Mouse (Mus musculus): ENCODE measurements at regions not wholly inside any gene's neighbourhood (a gene's known extent, or its start where the extent isn't known, plus 50 kb on each side); places are given as distances from the start of the nearest gene placed in this dataset.

GRCm38 (mm10) chr16:87267517-87267916, 86.5 kb upstream of the N6amt1 start:
- no peaks in the 10 kb centered on the region for H3K27me3 ChIP-seq (ENCODE audit: control insufficient read depth, insufficient read depth, low read length)
- WGBS = 85% methylated on average over 4 of the region's 4 CpGs
- no peak overlapping the region for H3K4me3 ChIP-seq (ENCODE audit: low read depth, low read length)
- H3K27ac ChIP-seq (replicated peaks; ENCODE audit: low read depth, low read length) = no peak overlapping the region
- no peaks in the 10 kb centered on the region for H3K4me1 ChIP-seq (ENCODE audit: control insufficient read depth, insufficient read depth, low read length)
- no peaks in the 10 kb centered on the region for H3K9me3 ChIP-seq (replicated peaks; ENCODE audit: control insufficient read depth, low read length)
- no peak overlapping the region for H3K9ac ChIP-seq (replicated peaks; ENCODE audit: low read length)
- H3K36me3 ChIP-seq (replicated peaks; ENCODE audit: control insufficient read depth, insufficient read depth, low read depth, low read length) = no peaks in the 10 kb centered on the region
- no peak overlapping the region for H3K4me2 ChIP-seq (ENCODE audit: low read depth, low read length)
- no peak for DNase-seq (ENCODE audit: low spot score)
- ATAC-seq (replicated peaks; ENCODE audit: insufficient number of reproducible peaks, low FRiP score, low TSS enrichment, low read depth) = no peak

DNA sequence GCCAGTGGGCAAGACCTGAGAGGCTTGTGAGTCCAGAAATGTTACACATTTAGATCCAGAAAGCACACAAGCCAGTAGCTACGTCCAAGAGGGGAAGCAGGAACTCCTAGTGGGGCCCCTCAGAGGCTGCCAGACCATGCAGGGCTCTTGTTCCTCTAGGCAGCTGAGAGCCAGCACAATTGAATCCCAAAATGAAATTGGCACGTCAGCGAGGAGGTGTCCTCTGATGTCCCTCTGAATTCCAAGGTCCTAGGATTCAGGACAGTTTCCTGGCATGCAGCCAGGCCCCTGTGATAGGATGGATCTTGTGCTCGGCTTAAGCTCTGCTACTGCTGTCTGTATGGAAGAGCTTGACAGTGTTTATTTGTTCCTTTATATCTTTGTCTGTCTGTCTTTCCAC, 90.4 kb upstream of the N6amt1 start:
- ATAC-seq (replicated peaks; ENCODE audit: insufficient number of reproducible peaks, low FRiP score, low TSS enrichment, low read depth) (no peak), DNase-seq (ENCODE audit: low spot score) (no peak)
- Histone ChIP-seq H3K36me3 (replicated peaks; ENCODE audit: control insufficient read depth, insufficient read depth, low read depth, low read length) (no peaks in the 10 kb centered on the region), H3K9ac (replicated peaks; ENCODE audit: low read length) (no peak overlapping the region), H3K4me1 (ENCODE audit: control insufficient read depth, insufficient read depth, low read length) (no peaks in the 10 kb centered on the region), H3K9me3 (replicated peaks; ENCODE audit: control insufficient read depth, low read length) (no peaks in the 10 kb centered on the region), H3K4me3 (ENCODE audit: low read depth, low read length) (no peak overlapping the region), H3K4me2 (ENCODE audit: low read depth, low read length) (no peak overlapping the region), H3K27me3 (ENCODE audit: control insufficient read depth, insufficient read depth, low read length) (no peaks in the 10 kb centered on the region), H3K27ac (replicated peaks; ENCODE audit: low read depth, low read length) (no peak overlapping the region)
- 73% methylated on average over 4 of the region's 4 CpGs for WGBS

DNA sequence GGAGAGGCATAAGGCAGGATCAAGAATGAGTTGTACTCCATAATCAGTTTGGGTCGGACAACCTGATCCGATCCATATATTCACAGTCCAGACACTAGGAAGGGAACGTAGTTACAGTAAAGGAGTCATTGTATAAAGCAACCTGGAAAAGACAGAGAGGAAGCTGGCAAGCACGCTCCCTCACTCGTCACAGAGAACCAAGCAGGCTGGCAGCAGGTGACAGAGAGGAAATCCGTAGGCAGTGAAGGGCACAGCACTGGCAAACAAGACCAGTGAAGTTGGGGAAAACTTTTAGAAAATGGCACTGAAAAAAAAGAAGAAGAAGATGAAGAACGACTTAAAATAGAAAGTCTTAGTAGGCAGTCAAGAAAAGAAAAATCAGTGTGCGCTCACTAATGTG, 90.9 kb upstream of the N6amt1 start:
- no peak overlapping the region for H3K9ac ChIP-seq (replicated peaks; ENCODE audit: low read length)
- no peak for DNase-seq (ENCODE audit: low spot score)
- 85% methylated on average over 8 of the region's 8 CpGs for WGBS
- no peaks in the 10 kb centered on the region for H3K27me3 ChIP-seq (ENCODE audit: control insufficient read depth, insufficient read depth, low read length)
- no peak overlapping the region for H3K27ac ChIP-seq (replicated peaks; ENCODE audit: low read depth, low read length)
- H3K4me3 ChIP-seq (ENCODE audit: low read depth, low read length) = no peak overlapping the region
- H3K4me2 ChIP-seq (ENCODE audit: low read depth, low read length) = no peak overlapping the region
- no peaks in the 10 kb centered on the region for H3K36me3 ChIP-seq (replicated peaks; ENCODE audit: control insufficient read depth, insufficient read depth, low read depth, low read length)
- H3K4me1 ChIP-seq (ENCODE audit: control insufficient read depth, insufficient read depth, low read length) = no peaks in the 10 kb centered on the region
- no peaks in the 10 kb centered on the region for H3K9me3 ChIP-seq (replicated peaks; ENCODE audit: control insufficient read depth, low read length)
- no peak for ATAC-seq (replicated peaks; ENCODE audit: insufficient number of reproducible peaks, low FRiP score, low TSS enrichment, low read depth)

- WGBS = 84% methylated on average over 3 of the region's 3 CpGs
- Histone ChIP-seq H3K36me3 (replicated peaks; ENCODE audit: control insufficient read depth, insufficient read depth, low read depth, low read length) (no peaks in the 10 kb centered on the region), H3K4me2 (ENCODE audit: low read depth, low read length) (no peak overlapping the region), H3K27ac (replicated peaks; ENCODE audit: low read depth, low read length) (no peak overlapping the region), H3K4me3 (ENCODE audit: low read depth, low read length) (no peak overlapping the region), H3K4me1 (ENCODE audit: control insufficient read depth, insufficient read depth, low read length) (no peaks in the 10 kb centered on the region), H3K9ac (replicated peaks; ENCODE audit: low read length) (no peak overlapping the region), H3K9me3 (replicated peaks; ENCODE audit: control insufficient read depth, low read length) (no peaks in the 10 kb centered on the region), H3K27me3 (ENCODE audit: control insufficient read depth, insufficient read depth, low read length) (no peaks in the 10 kb centered on the region)
- DNase-seq (ENCODE audit: low spot score) (no peak), ATAC-seq (replicated peaks; ENCODE audit: insufficient number of reproducible peaks, low FRiP score, low TSS enrichment, low read depth) (no peak)
These were observed 91.5 kb upstream of the N6amt1 start for GRCm38 (mm10) chr16:87262497-87262896.

GRCm38 (mm10) chr16:87261527-87261926, 92.5 kb upstream of the N6amt1 start:
- no peak overlapping the region for H3K4me2 ChIP-seq (ENCODE audit: low read depth, low read length)
- H3K9ac ChIP-seq (replicated peaks; ENCODE audit: low read length) = no peak overlapping the region
- DNase-seq (ENCODE audit: low spot score) (no peak), ATAC-seq (replicated peaks; ENCODE audit: insufficient number of reproducible peaks, low FRiP score, low TSS enrichment, low read depth) (no peak)
- no peak overlapping the region for H3K27ac ChIP-seq (replicated peaks; ENCODE audit: low read depth, low read length)
- H3K4me1 ChIP-seq (ENCODE audit: control insufficient read depth, insufficient read depth, low read length) = no peaks in the 10 kb centered on the region
- H3K36me3 ChIP-seq (replicated peaks; ENCODE audit: control insufficient read depth, insufficient read depth, low read depth, low read length) = no peaks in the 10 kb centered on the region
- no peak overlapping the region for H3K4me3 ChIP-seq (ENCODE audit: low read depth, low read length)
- 86% methylated on average over 7 of the region's 7 CpGs for WGBS
- no peaks in the 10 kb centered on the region for H3K27me3 ChIP-seq (ENCODE audit: control insufficient read depth, insufficient read depth, low read length)
- no peaks in the 10 kb centered on the region for H3K9me3 ChIP-seq (replicated peaks; ENCODE audit: control insufficient read depth, low read length)

- 86% methylated on average over 1 of the region's 1 CpGs for WGBS
- no peaks in the 10 kb centered on the region for H3K4me1 ChIP-seq (ENCODE audit: control insufficient read depth, insufficient read depth, low read length)
These were observed 99.2 kb upstream of the N6amt1 start for GRCm38 (mm10) chr16:87254736-87255135.

GRCm38 (mm10) chr16:87250531-87250930, 103.5 kb upstream of the N6amt1 start:
- no peak overlapping the region for H3K4me3 ChIP-seq (ENCODE audit: low read depth, low read length)

More at GRCm38 (mm10) chr16:87254736-87255135, 99.2 kb upstream of the N6amt1 start:
- Histone ChIP-seq H3K4me3 (ENCODE audit: low read depth, low read length) (no peak overlapping the region), H3K4me2 (ENCODE audit: low read depth, low read length) (no peak overlapping the region), H3K27ac (replicated peaks; ENCODE audit: low read depth, low read length) (no peak overlapping the region), H3K9ac (replicated peaks; ENCODE audit: low read length) (no peak overlapping the region), H3K27me3 (ENCODE audit: control insufficient read depth, insufficient read depth, low read length) (no peaks in the 10 kb centered on the region), H3K9me3 (replicated peaks; ENCODE audit: control insufficient read depth, low read length) (no peaks in the 10 kb centered on the region), H3K36me3 (replicated peaks; ENCODE audit: control insufficient read depth, insufficient read depth, low read depth, low read length) (no peaks in the 10 kb centered on the region)
- no peak for ATAC-seq (replicated peaks; ENCODE audit: insufficient number of reproducible peaks, low FRiP score, low TSS enrichment, low read depth)
- no peak for DNase-seq (ENCODE audit: low spot score)

GRCm38 (mm10) chr16:87249903-87250302, 104.1 kb upstream of the N6amt1 start:
- DNase-seq (ENCODE audit: low spot score) (peak; percentile 62), ATAC-seq (replicated peaks; ENCODE audit: insufficient number of reproducible peaks, low FRiP score, low TSS enrichment, low read depth) (no peak)
- WGBS = 30% methylated on average over 7 of the region's 7 CpGs
- H3K9ac ChIP-seq (replicated peaks; ENCODE audit: low read length) = no peak overlapping the region
- no peak overlapping the region for H3K27ac ChIP-seq (replicated peaks; ENCODE audit: low read depth, low read length)
- no peaks in the 10 kb centered on the region for H3K4me1 ChIP-seq (ENCODE audit: control insufficient read depth, insufficient read depth, low read length)
- no peaks in the 10 kb centered on the region for H3K27me3 ChIP-seq (ENCODE audit: control insufficient read depth, insufficient read depth, low read length)
- H3K9me3 ChIP-seq (replicated peaks; ENCODE audit: control insufficient read depth, low read length) = no peaks in the 10 kb centered on the region
- no peak overlapping the region for H3K4me3 ChIP-seq (ENCODE audit: low read depth, low read length)
- no peak overlapping the region for H3K4me2 ChIP-seq (ENCODE audit: low read depth, low read length)
- no peaks in the 10 kb centered on the region for H3K36me3 ChIP-seq (replicated peaks; ENCODE audit: control insufficient read depth, insufficient read depth, low read depth, low read length)

More at GRCm38 (mm10) chr16:87250531-87250930, 103.5 kb upstream of the N6amt1 start:
- H3K9me3 ChIP-seq (replicated peaks; ENCODE audit: control insufficient read depth, low read length) = no peaks in the 10 kb centered on the region
- ATAC-seq (replicated peaks; ENCODE audit: insufficient number of reproducible peaks, low FRiP score, low TSS enrichment, low read depth) = no peak
- H3K27me3 ChIP-seq (ENCODE audit: control insufficient read depth, insufficient read depth, low read length) = no peaks in the 10 kb centered on the region
- WGBS = 83% methylated on average over 10 of the region's 10 CpGs
- no peak overlapping the region for H3K4me2 ChIP-seq (ENCODE audit: low read depth, low read length)
- H3K36me3 ChIP-seq (replicated peaks; ENCODE audit: control insufficient read depth, insufficient read depth, low read depth, low read length) = no peaks in the 10 kb centered on the region
- H3K27ac ChIP-seq (replicated peaks; ENCODE audit: low read depth, low read length) = no peak overlapping the region
- DNase-seq (ENCODE audit: low spot score) = no peak
- no peaks in the 10 kb centered on the region for H3K4me1 ChIP-seq (ENCODE audit: control insufficient read depth, insufficient read depth, low read length)
- H3K9ac ChIP-seq (replicated peaks; ENCODE audit: low read length) = no peak overlapping the region
